Mouse (Mus musculus): ENCODE data around the gene Ifi35.

GRCm38 (mm10) chr11:101416433-101417100 lies 31.6 kb upstream of the Ifi35 start:
- TF ChIP-seq CTCF (IDR thresholded peaks at IDR 0.05): no peak
- TF ChIP-seq EP300 (IDR thresholded peaks at IDR 0.05; ENCODE audit: insufficient read depth, low read depth, low read length): no peak
- TF ChIP-seq POLR2A (IDR thresholded peaks at IDR 0.05; ENCODE audit: insufficient read depth, low read depth, low read length): no peak

All from heart, adult 2 months (tissue).